Mouse (Mus musculus) heart, embryonic 12.5 days (tissue): ENCODE data around the gene Sqstm1. TPM values are rescaled to one million over a fixed set of nuclear protein-coding genes. Genes with fewer than 3 reads are reported as not detected.

Source experiments
- ATAC-seq: fragments of 200-750 bp; cut with Nextera tagmentation; 2 replicates; pipeline ENCODE4 v1.8.0; 2017; ENCODE audit warnings: moderate TSS enrichment, moderate library complexity; ENCODE audit not compliant: insufficient number of reproducible peaks, low FRiP score
- H3K27ac ChIP-seq: fragments of 300-500 bp; sonication (generic); 2 replicates; pipeline ENCODE4 v1.5.1; 2016; ENCODE audit warnings: mild to moderate bottlenecking, moderate library complexity; ENCODE audit not compliant: poor library complexity, severe bottlenecking
- H3K27me3 ChIP-seq: fragments of 300-500 bp; sonication (generic); replicated peaks from 2 replicates; pipeline ENCODE4 v1.6.1; 2016; ENCODE audit warnings: mild to moderate bottlenecking, moderate library complexity
- H3K36me3 ChIP-seq: fragments of 300-500 bp; sonication (generic); 2 replicates; pipeline ENCODE4 v1.6.1; 2016; ENCODE audit warnings: mild to moderate bottlenecking, moderate library complexity
- H3K4me1 ChIP-seq: fragments of 300-500 bp; sonication (generic); replicated peaks from 2 replicates; pipeline ENCODE4 v1.6.1; 2016; ENCODE audit warnings: mild to moderate bottlenecking
- H3K4me2 ChIP-seq: fragments of 300-500 bp; sonication (generic); 2 replicates; pipeline ENCODE4 v1.6.1; 2016; ENCODE audit warnings: mild to moderate bottlenecking, moderate library complexity
- H3K4me3 ChIP-seq: fragments of 300-500 bp; sonication (generic); 2 replicates; pipeline ENCODE4 v1.5.1; 2016; ENCODE audit warnings: mild to moderate bottlenecking
- H3K9ac ChIP-seq: fragments of 300-500 bp; sonication (generic); 2 replicates; pipeline ENCODE4 v1.6.1; 2016; ENCODE audit warnings: mild to moderate bottlenecking, moderate library complexity
- H3K9me3 ChIP-seq: fragments of 300-500 bp; sonication (generic); replicated peaks from 2 replicates; pipeline ENCODE4 v1.6.1; 2016; ENCODE audit warnings: mild to moderate bottlenecking, moderate library complexity
- WGBS: fragments of 180-500 bp; shearing (Covaris S2); methylation state at CpG from one replicate; pipeline ENCODE4 v1.1.7; 2016; 5-methylcytosine and 5-hydroxymethylcytosine counted together
- polyA plus RNA-seq: library from polyadenylated mRNA; unstranded; fragments of >200 nt; fragmentation: Nextera tagmentation; extraction: Ambion mirVana; gene quantifications from 2 replicates; pipeline ENCODE4 v1.2.1, GENCODE M21; 2016

Sqstm1 gene
- polyA plus RNA-seq = 209 and 210 TPM in 2 replicates

- Histone ChIP-seq H3K4me1 (peaks cover 42% of the 10 kb centered on the region), H3K36me3 (peaks cover 31% of the 10 kb centered on the region), H3K9ac (peak within 1 kb of the TSS; percentile 88), H3K27me3 (no peaks in the 10 kb centered on the region), H3K4me3 (peak within 1 kb of the TSS; percentile 68), H3K4me2 (peak within 1 kb of the TSS; percentile 69), H3K27ac (peak within 1 kb of the TSS; percentile 93), H3K9me3 (no peaks in the 10 kb centered on the region)
- peak; percentile 80 for ATAC-seq
- under 1% methylated on average over 47 of the region's 48 CpGs for whole genome bisulfite sequencing
Observed at GRCm38 (mm10) chr11:50210505-50211151, at the start of gene Sqstm1, which contains the start of gene Mgat4b. Gene Sqstm1, minus strand, starts transcription at chr11:50210827. Gene Mgat4b, plus strand, starts transcription at chr11:50210890.

DNA sequence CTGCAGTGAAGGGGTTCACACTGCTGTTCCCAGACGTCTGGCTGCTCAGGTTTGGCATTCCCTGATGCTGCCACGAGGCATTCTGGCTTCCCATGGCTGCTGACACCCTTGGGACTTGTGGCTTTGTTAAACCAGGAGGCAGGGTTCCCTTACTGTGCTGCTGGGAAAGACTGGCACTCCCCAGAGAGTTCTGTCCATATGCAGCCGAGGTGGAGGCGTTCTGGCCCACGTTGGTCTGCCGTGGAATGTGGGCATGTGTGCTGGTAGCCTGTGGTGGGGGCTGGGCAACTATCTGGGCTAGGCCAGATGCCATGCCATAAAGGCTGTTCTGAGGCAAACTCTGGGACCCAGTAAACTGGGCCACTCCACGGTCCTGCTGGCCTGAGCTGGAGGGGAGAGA, 47.7 kb upstream of the Sqstm1 start:
- peaks cover 3% of the 10 kb centered on the region for H3K4me1 ChIP-seq
- H3K9me3 ChIP-seq = no peaks in the 10 kb centered on the region
- no peak overlapping the region for H3K27ac ChIP-seq
- H3K36me3 ChIP-seq = peaks cover 73% of the 10 kb centered on the region
- no peaks in the 10 kb centered on the region for H3K27me3 ChIP-seq
- no peak overlapping the region for H3K4me2 ChIP-seq
- no peak overlapping the region for H3K4me3 ChIP-seq
- WGBS = 88% methylated on average over 7 of the region's 7 CpGs
- no peak for ATAC-seq
- no peak overlapping the region for H3K9ac ChIP-seq

- ATAC-seq = no peak
- Histone ChIP-seq H3K27me3 (no peaks in the 10 kb centered on the region), H3K9me3 (no peaks in the 10 kb centered on the region), H3K9ac (no peak overlapping the region), H3K36me3 (peaks cover 58% of the 10 kb centered on the region), H3K4me2 (no peak overlapping the region), H3K4me3 (no peak overlapping the region), H3K4me1 (peaks cover 16% of the 10 kb centered on the region), H3K27ac (no peak overlapping the region)
- WGBS = 82% methylated on average over 7 of the region's 7 CpGs
Observed at GRCm38 (mm10) chr11:50256615-50257014, 46.0 kb upstream of the Sqstm1 start.

GRCm38 (mm10) chr11:50254010-50254580, 43.5 kb upstream of the Sqstm1 start:
- H3K9ac ChIP-seq = no peak overlapping the region
- peaks cover 33% of the 10 kb centered on the region for H3K36me3 ChIP-seq
- no peak for ATAC-seq
- WGBS = 81% methylated on average over 12 of the region's 12 CpGs
- H3K4me3 ChIP-seq = no peak overlapping the region
- no peaks in the 10 kb centered on the region for H3K27me3 ChIP-seq
- H3K4me2 ChIP-seq = no peak overlapping the region
- H3K9me3 ChIP-seq = no peaks in the 10 kb centered on the region
- H3K4me1 ChIP-seq = peaks cover 16% of the 10 kb centered on the region
- no peak overlapping the region for H3K27ac ChIP-seq

DNA sequence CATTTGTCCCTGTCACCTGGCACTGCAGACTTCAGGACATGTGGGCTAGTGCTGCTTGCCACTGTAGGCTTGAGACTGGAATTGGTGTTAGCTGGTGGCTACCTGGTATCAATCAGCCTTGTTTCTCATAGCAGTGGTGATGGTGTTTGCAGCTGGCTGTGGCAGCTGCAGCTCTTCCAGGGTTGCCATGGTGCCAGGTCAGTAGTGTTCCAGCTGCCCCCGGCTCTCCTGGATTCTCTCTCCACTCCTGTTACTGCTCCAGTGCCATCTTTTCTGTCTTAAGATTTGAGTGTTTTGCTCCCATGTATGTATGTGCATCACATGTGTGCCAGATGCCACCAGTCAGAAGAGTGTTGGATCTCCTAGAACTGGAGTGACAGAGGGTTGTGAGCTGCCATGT, 42.8 kb upstream of the Sqstm1 start:
- Histone ChIP-seq H3K9me3 (no peaks in the 10 kb centered on the region), H3K27me3 (no peaks in the 10 kb centered on the region), H3K9ac (no peak overlapping the region), H3K4me3 (no peak overlapping the region), H3K4me2 (no peak overlapping the region), H3K36me3 (peaks cover 26% of the 10 kb centered on the region), H3K4me1 (peaks cover 16% of the 10 kb centered on the region), H3K27ac (no peak overlapping the region)
- no peak for ATAC-seq
- WGBS = 72% methylated on average over 1 of the region's 1 CpGs

GRCm38 (mm10) chr11:50252684-50253265, 42.1 kb upstream of the Sqstm1 start:
- 50% methylated on average over 11 of the region's 11 CpGs for WGBS
- ATAC-seq = 0 out of 2 replicates have a peak, but pooled peaks have one; percentile 14
- H3K4me3 ChIP-seq = no peak overlapping the region
- no peak overlapping the region for H3K9ac ChIP-seq
- H3K27ac ChIP-seq = no peak overlapping the region
- no peaks in the 10 kb centered on the region for H3K27me3 ChIP-seq
- no peak overlapping the region for H3K4me2 ChIP-seq
- H3K9me3 ChIP-seq = no peaks in the 10 kb centered on the region
- H3K4me1 ChIP-seq = peaks cover 16% of the 10 kb centered on the region
- peaks cover 20% of the 10 kb centered on the region for H3K36me3 ChIP-seq

- peaks cover 16% of the 10 kb centered on the region for H3K4me1 ChIP-seq
- no peak overlapping the region for H3K4me3 ChIP-seq
- H3K36me3 ChIP-seq = peaks cover 14% of the 10 kb centered on the region
- ATAC-seq = peak; percentile 34; the same call in 1 of the 2 replicates
- H3K9me3 ChIP-seq = no peaks in the 10 kb centered on the region
- no peak overlapping the region for H3K9ac ChIP-seq
- 43% methylated on average over 3 of the region's 3 CpGs for WGBS
- H3K27ac ChIP-seq = no peak overlapping the region
- no peaks in the 10 kb centered on the region for H3K27me3 ChIP-seq
- H3K4me2 ChIP-seq = no peak overlapping the region
Observed at GRCm38 (mm10) chr11:50252166-50252565, 41.5 kb upstream of the Sqstm1 start.

DNA sequence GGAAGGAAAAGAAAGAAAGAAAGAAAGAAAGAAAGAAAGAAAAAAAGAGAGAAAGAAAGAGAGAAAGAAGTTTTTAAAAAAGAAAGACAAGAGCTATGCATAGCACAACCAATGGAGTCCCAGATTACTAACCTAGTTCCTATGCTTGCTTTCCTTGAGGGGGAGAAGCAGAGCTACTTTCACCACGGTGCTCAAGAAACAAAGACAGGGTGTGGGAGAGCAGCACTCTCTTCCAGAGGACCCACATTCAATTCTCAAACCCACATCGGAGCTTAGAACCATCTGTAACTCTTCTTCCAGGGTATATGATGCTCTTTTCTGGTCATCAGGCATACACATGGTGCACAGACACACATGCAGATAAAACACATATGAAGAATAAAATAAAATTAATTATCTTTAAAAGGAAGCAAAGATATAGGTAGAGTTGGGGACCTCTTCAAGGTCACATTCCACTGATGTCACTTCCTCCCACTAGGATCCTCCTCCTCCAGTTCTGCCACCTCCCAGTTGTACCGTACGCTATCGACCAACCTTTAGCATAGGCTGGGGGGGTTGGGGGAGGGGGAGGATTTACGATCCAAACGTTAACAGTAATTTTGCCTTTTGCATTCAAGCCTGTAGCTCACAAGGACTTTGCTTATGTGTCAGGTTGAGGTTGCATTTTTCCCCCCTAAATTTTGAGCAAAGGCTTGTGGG, 38.0 kb upstream of the Sqstm1 start:
- no peak overlapping the region for H3K4me2 ChIP-seq
- H3K27ac ChIP-seq = no peak overlapping the region
- H3K4me1 ChIP-seq = peaks cover 16% of the 10 kb centered on the region
- H3K27me3 ChIP-seq = no peaks in the 10 kb centered on the region
- H3K4me3 ChIP-seq = no peak overlapping the region
- ATAC-seq = no peak
- no peaks in the 10 kb centered on the region for H3K9me3 ChIP-seq
- 78% methylated on average over 7 of the region's 7 CpGs for WGBS
- no peaks in the 10 kb centered on the region for H3K36me3 ChIP-seq
- H3K9ac ChIP-seq = no peak overlapping the region

GRCm38 (mm10) chr11:50245269-50245668, 34.6 kb upstream of the Sqstm1 start:
- Histone ChIP-seq H3K27ac (no peak overlapping the region), H3K4me3 (no peak overlapping the region), H3K4me1 (no peaks in the 10 kb centered on the region), H3K9ac (no peak overlapping the region), H3K4me2 (no peak overlapping the region), H3K36me3 (no peaks in the 10 kb centered on the region), H3K27me3 (no peaks in the 10 kb centered on the region), H3K9me3 (no peaks in the 10 kb centered on the region)
- ATAC-seq = no peak
- 69% methylated on average over 5 of the region's 5 CpGs for WGBS

GRCm38 (mm10) chr11:50243926-50244325, 33.3 kb upstream of the Sqstm1 start:
- Histone ChIP-seq H3K9ac (no peak overlapping the region), H3K4me1 (no peaks in the 10 kb centered on the region), H3K9me3 (no peaks in the 10 kb centered on the region), H3K27ac (no peak overlapping the region), H3K4me2 (no peak overlapping the region), H3K4me3 (no peak overlapping the region), H3K36me3 (no peaks in the 10 kb centered on the region), H3K27me3 (peaks cover 9% of the 10 kb centered on the region)
- no peak for ATAC-seq
- 68% methylated on average over 6 of the region's 6 CpGs for WGBS

GRCm38 (mm10) chr11:50240235-50240911, 29.7 kb upstream of the Sqstm1 start:
- Histone ChIP-seq H3K27me3 (peaks cover 35% of the 10 kb centered on the region), H3K4me1 (peaks cover 23% of the 10 kb centered on the region), H3K4me2 (no peak overlapping the region), H3K4me3 (no peak overlapping the region), H3K27ac (no peak overlapping the region), H3K9ac (no peak overlapping the region), H3K9me3 (no peaks in the 10 kb centered on the region), H3K36me3 (no peaks in the 10 kb centered on the region)
- no peak for ATAC-seq
- 66% methylated on average over 7 of the region's 7 CpGs for WGBS
